ENCODE assay signal across 14 mouse cellular contexts in the genomic region with DNA sequence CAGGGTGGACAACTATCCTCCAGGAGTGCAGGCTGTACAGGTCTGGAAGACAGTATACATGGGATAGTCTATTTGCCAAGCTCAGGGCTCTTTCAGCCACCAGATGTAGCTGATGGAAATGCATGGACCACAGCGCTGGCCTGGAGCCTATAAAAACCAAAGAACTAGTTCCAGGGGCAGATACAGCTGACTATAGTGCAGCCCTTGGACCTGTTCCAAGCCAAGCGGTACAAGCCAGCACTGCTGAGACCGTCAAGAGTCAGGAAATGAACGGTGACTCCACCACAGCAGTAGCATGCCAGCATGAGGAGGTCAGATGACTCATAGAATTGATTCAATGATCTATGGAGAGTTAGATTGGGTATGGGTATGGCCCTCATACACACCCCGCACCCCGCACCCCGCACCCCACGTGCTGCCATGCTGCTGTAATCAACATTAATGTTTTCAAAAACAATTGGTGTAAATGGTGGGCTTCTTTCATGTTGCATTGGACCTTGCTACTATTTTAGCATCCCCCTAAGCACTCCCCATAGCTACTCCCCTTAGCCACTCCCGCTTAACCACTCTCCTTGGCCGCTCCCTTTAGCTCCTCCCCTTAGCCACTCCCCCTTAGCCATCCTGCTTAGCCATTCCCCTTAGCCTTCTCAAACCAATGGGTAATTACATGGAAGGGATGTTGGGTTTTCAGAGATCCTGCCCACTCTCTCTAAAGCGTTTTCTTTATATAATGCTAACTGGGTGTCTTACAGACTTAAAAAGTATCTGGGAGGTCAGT. TPM values are rescaled to one million over a fixed set of nuclear protein-coding genes. Genes with fewer than 3 reads are reported as not detected.
A peak's percentile ranks its signal among the peaks of the same experiment; 100 is the strongest.
DNase-seq lines count a peak whose midpoint lies in the region; ATAC-seq and TF ChIP-seq lines count a peak whose summit lies in the region.
"Had no signal": no experiment of that assay in that cellular context is flagged by ENCODE, and none has a peak within 500 bp of the region (broad histone marks: within the 10 kb centered on the region; RNA-seq: fewer than 3 reads in every experiment).

No protein-coding gene starts in this region.

- no peak overlapping the region for H3K9ac ChIP-seq in heart, embryonic 12.5 days
- H3K9ac ChIP-seq in kidney, embryonic 14.5 days (ENCODE audit: low read depth, low read length): no peak overlapping the region
- H3K9ac ChIP-seq in intestine, postnatal 0 days (ENCODE audit: low read depth, low read length): no peak overlapping the region
- H3K9ac ChIP-seq: hindbrain, embryonic 14.5 days had no signal

- no peak for DNase-seq in heart, adult 11 months
- peak; percentile 53 for DNase-seq in 416B (ENCODE audit: low read depth)
- DNase-seq in adrenal gland, postnatal 25 days: peak; percentile 47
- DNase-seq in embryo, embryonic 10.5 days (ENCODE audit: low spot score): no peak
- DNase-seq in layer of hippocampus, postnatal 14 days (ENCODE audit: low spot score in 2 of 2): no peak
- DNase-seq: embryo, embryonic 11 days had no signal

- H3K27me3 ChIP-seq in heart, embryonic 12.5 days (replicated peaks): peaks cover 33% of the 10 kb centered on the region
- no peaks in the 10 kb centered on the region for H3K27me3 ChIP-seq in kidney, embryonic 14.5 days (ENCODE audit: control insufficient read depth, insufficient read depth, low read length)
- H3K27me3 ChIP-seq in intestine, postnatal 0 days (replicated peaks; ENCODE audit: control insufficient read depth, insufficient read depth, low read length): no peaks in the 10 kb centered on the region

- TF ChIP-seq CTCF in intestine, postnatal 0 days (IDR thresholded peaks at IDR 0.05; ENCODE audit: low read depth): no peak

- H3K9me3 ChIP-seq in heart, embryonic 12.5 days (replicated peaks): no peaks in the 10 kb centered on the region
- no peaks in the 10 kb centered on the region for H3K9me3 ChIP-seq in kidney, embryonic 14.5 days (ENCODE audit: control insufficient read depth, low read length)
- H3K9me3 ChIP-seq in intestine, postnatal 0 days (ENCODE audit: control insufficient read depth): no peaks in the 10 kb centered on the region

- H3K27ac ChIP-seq in heart, embryonic 12.5 days (ENCODE audit: poor library complexity, severe bottlenecking): no peak overlapping the region
- no peak overlapping the region for H3K27ac ChIP-seq in kidney, embryonic 14.5 days (ENCODE audit: low read depth, low read length)
- no peak overlapping the region for H3K27ac ChIP-seq in intestine, postnatal 0 days (ENCODE audit: low read depth, low read length)
- H3K27ac ChIP-seq: hindbrain, embryonic 14.5 days had no signal

- no peak overlapping the region for H3K4me3 ChIP-seq in heart, embryonic 12.5 days
- no peak overlapping the region for H3K4me3 ChIP-seq in kidney, embryonic 14.5 days (ENCODE audit: low read length)
- H3K4me3 ChIP-seq in intestine, postnatal 0 days (ENCODE audit: low read depth, low read length): no peak overlapping the region
- H3K4me3 ChIP-seq: megakaryocyte, embryonic 14.5 days had no signal

- 60% methylated on average over 11 of the region's 11 CpGs for WGBS in heart, embryonic 12.5 days
- WGBS in kidney, embryonic 14.5 days: 63% methylated on average over 11 of the region's 11 CpGs
- 67% methylated on average over 11 of the region's 11 CpGs for WGBS in intestine, postnatal 0 days

- H3K36me3 ChIP-seq in heart, embryonic 12.5 days: no peaks in the 10 kb centered on the region
- H3K36me3 ChIP-seq in kidney, embryonic 14.5 days (ENCODE audit: control insufficient read depth, insufficient read depth, low read length): no peaks in the 10 kb centered on the region
- H3K36me3 ChIP-seq in intestine, postnatal 0 days (ENCODE audit: control insufficient read depth, insufficient read depth): no peaks in the 10 kb centered on the region

- 0 out of 2 replicates have a peak, but pooled peaks cover 5% of the 10 kb centered on the region for H3K4me1 ChIP-seq in heart, embryonic 12.5 days (replicated peaks)
- H3K4me1 ChIP-seq in kidney, embryonic 14.5 days (ENCODE audit: control insufficient read depth, insufficient read depth, low read length): no peaks in the 10 kb centered on the region
- H3K4me1 ChIP-seq in intestine, postnatal 0 days (replicated peaks; ENCODE audit: control insufficient read depth, insufficient read depth, low read length): no peaks in the 10 kb centered on the region

- peak; percentile 82 for ATAC-seq in heart, embryonic 12.5 days (ENCODE audit: insufficient number of reproducible peaks, low FRiP score)
- ATAC-seq in kidney, embryonic 14.5 days (ENCODE audit: low FRiP score, low TSS enrichment): peak; percentile 30
- ATAC-seq in intestine, postnatal 0 days: no peak

- no peak overlapping the region for H3K4me2 ChIP-seq in heart, embryonic 12.5 days
- no peak overlapping the region for H3K4me2 ChIP-seq in kidney, embryonic 14.5 days (replicated peaks; ENCODE audit: low read depth, low read length)
- no peak overlapping the region for H3K4me2 ChIP-seq in intestine, postnatal 0 days (replicated peaks; ENCODE audit: low read depth)
- H3K4me2 ChIP-seq: hindbrain, embryonic 14.5 days had no signal

RNA-seq across cellular contexts. Expression of a gene that starts 16.3 kb away (rescaled TPM):
- polyA plus RNA-seq in heart, embryonic 12.5 days (2016; fragmentation: Nextera tagmentation; extraction: Ambion mirVana): 0.39 TPM in 1 of 2 replicates, not detected in the other
- total RNA-seq in adrenal gland, postnatal 25 days (2021): 3.0 and 8.9 TPM in 2 replicates
- polyA plus RNA-seq in kidney, embryonic 14.5 days (2014; fragmentation: Nextera tagmentation; extraction: Ambion mirVana): not detected in 2 replicates
- total RNA-seq in layer of hippocampus, postnatal 14 days (2021): 10 to 100 TPM; 51.3 to 54.4 TPM
- 0.18 and 0.21 TPM in 2 replicates for polyA plus RNA-seq in intestine, postnatal 0 days (2015; fragmentation: Nextera tagmentation; extraction: Ambion mirVana)
- total RNA-seq: CH12.LX had no signal

RNA-seq across cellular contexts. Expression of a gene that starts 50.3 kb away (rescaled TPM):
- polyA plus RNA-seq in heart, embryonic 12.5 days (2016; fragmentation: Nextera tagmentation; extraction: Ambion mirVana): 0.30 and 0.31 TPM in 2 replicates
- not detected in 2 replicates for total RNA-seq in adrenal gland, postnatal 25 days (2021)
- polyA plus RNA-seq in kidney, embryonic 14.5 days (2014; fragmentation: Nextera tagmentation; extraction: Ambion mirVana): not detected in 2 replicates
- not detected for total RNA-seq in layer of hippocampus, postnatal 14 days (2021)
- polyA plus RNA-seq in intestine, postnatal 0 days (2015; fragmentation: Nextera tagmentation; extraction: Ambion mirVana): 0.20 TPM in 1 of 2 replicates, not detected in the other
- total RNA-seq: CH12.LX had no signal
- polyA plus RNA-seq: hindbrain, embryonic 14.5 days; neural tube, embryonic 14.5 days; small intestine, adult 2 months had no signal

Comparison
In these comparisons a context has a peak if more than half of its experiments do, and no peak if none do; other contexts are left out.
1. DNase-seq: peak in 416B (single experiment) and adrenal gland, postnatal 25 days (single experiment); none in heart, adult 11 months (single experiment), embryo, embryonic 10.5 days (single experiment) and layer of hippocampus, postnatal 14 days (0 of 2).